Mouse (Mus musculus) NIH3T3 (cell line): Measurements from ENCODE around the gene Trp53bp1.
A peak's percentile ranks its signal among the peaks of the same experiment; 100 is the strongest.

ENCODE experiments used
- DNase-seq: peaks from one replicate; pipeline ENCODE4 v3.0.0-alpha.2; 2012; ENCODE audit warnings: low read depth

Trp53bp1 gene

GRCm38 (mm10) chr2:121244099-121244498 is 27.1 kb downstream of the Trp53bp1 start:
- DNase-seq = no peak

GRCm38 (mm10) chr2:121239426-121239825 is 31.8 kb downstream of the Trp53bp1 start:
- DNase-seq = no peak

GRCm38 (mm10) chr2:121235460-121236072 is 35.6 kb downstream of the Trp53bp1 start:
- no peak for DNase-seq

GRCm38 (mm10) chr2:121228135-121228534 is 43.1 kb downstream of the Trp53bp1 start:
- no peak for DNase-seq

GRCm38 (mm10) chr2:121223010-121223409 is 48.2 kb downstream of the Trp53bp1 start:
- peak; percentile 76 for DNase-seq

- DNase-seq = peak; percentile 29
Measured at GRCm38 (mm10) chr2:121219994-121220393, 51.2 kb downstream of the Trp53bp1 start.

- DNase-seq = no peak
Measured at GRCm38 (mm10) chr2:121219177-121219576, 52.0 kb downstream of the Trp53bp1 start.

- DNase-seq = peak; percentile 21
Measured at GRCm38 (mm10) chr2:121214491-121214890, 56.7 kb downstream of the Trp53bp1 start.

- no peak for DNase-seq
Measured at GRCm38 (mm10) chr2:121206541-121206940, 64.7 kb downstream of the Trp53bp1 start.

- DNase-seq = no peak
Measured at GRCm38 (mm10) chr2:121204276-121204675, 66.9 kb downstream of the Trp53bp1 start.

- no peak for DNase-seq
Measured at GRCm38 (mm10) chr2:121195466-121195865, 75.7 kb downstream of the Trp53bp1 start.

- peak; percentile 39 for DNase-seq
Measured at GRCm38 (mm10) chr2:121188530-121188929, 82.7 kb downstream of the Trp53bp1 start.

GRCm38 (mm10) chr2:121184142-121184541 is 87.1 kb downstream of the Trp53bp1 start:
- DNase-seq = no peak

GRCm38 (mm10) chr2:121183431-121183830 is 87.8 kb downstream of the Trp53bp1 start:
- peak; percentile 33 for DNase-seq

- DNase-seq = no peak
Measured at GRCm38 (mm10) chr2:121178828-121179479, 92.3 kb downstream of the Trp53bp1 start.

GRCm38 (mm10) chr2:121170980-121171742 is 100.0 kb downstream of the Trp53bp1 start, which contains the start of gene Zscan29:
TSS of gene Zscan29 (minus strand) at chr2:121171125.
- DNase-seq = peak; percentile 96

- DNase-seq = peak; percentile 67
Measured at GRCm38 (mm10) chr2:121170481-121170971, 100.7 kb downstream of the Trp53bp1 start, which contains the start of gene Tubgcp4. TSS of gene Tubgcp4 (plus strand) at chr2:121170654.

- DNase-seq = peak; percentile 25
Measured at GRCm38 (mm10) chr2:121169902-121170301, 101.3 kb downstream of the Trp53bp1 start.

GRCm38 (mm10) chr2:121169173-121169572 is 102.0 kb downstream of the Trp53bp1 start:
- DNase-seq = no peak

GRCm38 (mm10) chr2:121153100-121153499 is 118.1 kb downstream of the Trp53bp1 start:
- DNase-seq = peak; percentile 14

- DNase-seq = no peak
Measured at GRCm38 (mm10) chr2:121149679-121150078, 121.5 kb downstream of the Trp53bp1 start.
